Mouse (Mus musculus): ENCODE measurements around the gene Tmem9b. TPM values are rescaled to one million over a fixed set of nuclear protein-coding genes. Genes with fewer than 3 reads are reported as not detected.

The Tmem9b gene
- total RNA-seq, 2 experiments from 2014 or later = 20.3 to 29.3 TPM

GRCm38 (mm10) chr7:109690961-109691360 lies 61.7 kb downstream of the Tmem9b start:
- no peak for ATAC-seq (replicated peaks; ENCODE audit: poor library complexity, severe bottlenecking)

GRCm38 (mm10) chr7:109690101-109690500 lies 62.6 kb downstream of the Tmem9b start:
- 0 out of 2 replicates have a peak, but pooled peaks have one; percentile 37 for ATAC-seq (replicated peaks; ENCODE audit: poor library complexity, severe bottlenecking)

GRCm38 (mm10) chr7:109686585-109687128 lies 66.0 kb downstream of the Tmem9b start:
- ATAC-seq (replicated peaks; ENCODE audit: poor library complexity, severe bottlenecking) = no peak

Other genes with a start within 250 kb of the Tmem9b start
- 0.11 TPM in 1 of 2 replicates, not detected in the other for gene Trim66, start 244.7 kb downstream of the Tmem9b start, total RNA-seq (2014; fragmentation: Nextera tagmentation)
- gene Trim66, start 244.7 kb downstream of the Tmem9b start, total RNA-seq (2017) = 0.09 TPM in 1 of 2 replicates, not detected in the other
- 686 and 801 TPM in 2 replicates for gene Rpl27a, start 233.7 kb downstream of the Tmem9b start, total RNA-seq (2014; fragmentation: Nextera tagmentation)
- gene Rpl27a, start 233.7 kb downstream of the Tmem9b start, total RNA-seq (2017) = 939 and 1,342 TPM in 2 replicates
- 0.49 TPM in 1 of 2 replicates, not detected in the other for gene St5, start 49.3 kb downstream of the Tmem9b start, total RNA-seq (2014; fragmentation: Nextera tagmentation)
- gene St5, start 49.3 kb downstream of the Tmem9b start, total RNA-seq (2017) = 0.72 and 1.6 TPM in 2 replicates
- 44.7 and 52.5 TPM in 2 replicates for gene Akip1, start 49.2 kb downstream of the Tmem9b start, total RNA-seq (2014; fragmentation: Nextera tagmentation)
- 20.8 and 25.9 TPM in 2 replicates for gene Akip1, start 49.2 kb downstream of the Tmem9b start, total RNA-seq (2017)
- gene BC051019, start 29.0 kb downstream of the Tmem9b start, total RNA-seq (2014; fragmentation: Nextera tagmentation) = not detected in 2 replicates
- gene BC051019, start 29.0 kb downstream of the Tmem9b start, total RNA-seq (2017) = not detected in 2 replicates
- gene Ascl3, start 21.1 kb downstream of the Tmem9b start, total RNA-seq (2014; fragmentation: Nextera tagmentation) = not detected in 2 replicates
- not detected in 2 replicates for gene Ascl3, start 21.1 kb downstream of the Tmem9b start, total RNA-seq (2017)
- not detected in 2 replicates for gene Nrip3, start 29.1 kb upstream of the Tmem9b start, total RNA-seq (2014; fragmentation: Nextera tagmentation)
- not detected in 2 replicates for gene Nrip3, start 29.1 kb upstream of the Tmem9b start, total RNA-seq (2017)
- gene Scube2, start 112.8 kb upstream of the Tmem9b start, total RNA-seq (2014; fragmentation: Nextera tagmentation) = not detected in 2 replicates
- gene Scube2, start 112.8 kb upstream of the Tmem9b start, total RNA-seq (2017) = not detected in 2 replicates
- gene Dennd5a, start 207.6 kb upstream of the Tmem9b start, total RNA-seq (2014; fragmentation: Nextera tagmentation) = 79.8 and 85.7 TPM in 2 replicates
- gene Dennd5a, start 207.6 kb upstream of the Tmem9b start, total RNA-seq (2017) = 52.4 and 56.1 TPM in 2 replicates
- gene Tmem41b, start 234.1 kb upstream of the Tmem9b start, total RNA-seq (2014; fragmentation: Nextera tagmentation) = 18.8 and 30.2 TPM in 2 replicates
- 21.6 and 40.5 TPM in 2 replicates for gene Tmem41b, start 234.1 kb upstream of the Tmem9b start, total RNA-seq (2017)

Data from granulocyte monocyte progenitor cell, adult 5-6 weeks (primary cell).